Mouse (Mus musculus) midbrain, postnatal 0 days (tissue): ENCODE data around the gene Srsf1. TPM values are rescaled to one million over a fixed set of nuclear protein-coding genes. Genes with fewer than 3 reads are reported as not detected.

ENCODE experiments used
- ATAC-seq: fragments of 200-750 bp; cut with Nextera tagmentation; 2 replicates; pipeline ENCODE4 v1.8.0; 2017; ENCODE audit warnings: moderate number of reproducible peaks, mild to moderate bottlenecking, moderate TSS enrichment, moderate library complexity; ENCODE audit not compliant: low FRiP score
- DNase-seq: peaks from one replicate; pipeline ENCODE4 v3.0.0-alpha.2; 2015; ENCODE audit warnings: low spot score
- H3K27ac ChIP-seq: fragments of 300-500 bp; sonication (generic); 2 replicates; pipeline ENCODE4 v1.5.1; 2014; ENCODE audit warnings: low read depth, mild to moderate bottlenecking, low read length, mixed read lengths
- H3K27me3 ChIP-seq: fragments of 300-500 bp; sonication (generic); 2 replicates; pipeline ENCODE4 v1.6.1; 2014; ENCODE audit warnings: low read length, control low read depth, mixed read lengths; ENCODE audit not compliant: insufficient read depth
- H3K36me3 ChIP-seq: fragments of 300-500 bp; sonication (generic); 2 replicates; pipeline ENCODE4 v1.6.1; 2014; ENCODE audit warnings: low read length, control low read depth, mixed read lengths; ENCODE audit not compliant: insufficient read depth
- H3K4me1 ChIP-seq: fragments of 300-500 bp; sonication (generic); 2 replicates; pipeline ENCODE4 v1.6.1; 2014; ENCODE audit warnings: mild to moderate bottlenecking, control low read depth, antibody characterized with exemption, low read length, mixed read lengths; ENCODE audit not compliant: insufficient read depth
- H3K4me2 ChIP-seq: fragments of 300-500 bp; sonication (generic); 2 replicates; pipeline ENCODE4 v1.6.1; 2014; ENCODE audit warnings: low read depth, mild to moderate bottlenecking, low read length, mixed read lengths; ENCODE audit not compliant: poor library complexity, severe bottlenecking
- H3K4me3 ChIP-seq: fragments of 300-500 bp; sonication (generic); 2 replicates; pipeline ENCODE4 v1.5.1; 2014; ENCODE audit warnings: low read depth, mild to moderate bottlenecking, low read length, moderate library complexity
- H3K9ac ChIP-seq: fragments of 300-500 bp; sonication (generic); replicated peaks from 2 replicates; pipeline ENCODE4 v1.6.1; 2014; ENCODE audit warnings: mild to moderate bottlenecking, low read length, moderate library complexity, mixed read lengths; ENCODE audit not compliant: poor library complexity, severe bottlenecking
- H3K9me3 ChIP-seq: fragments of 300-500 bp; sonication (generic); 2 replicates; pipeline ENCODE4 v1.6.1; 2016; ENCODE audit warnings: low read length, control low read depth
- CTCF ChIP-seq: IDR thresholded peaks from 2 replicates; pipeline ENCODE4 v1.5.1; 2016; ENCODE audit warnings: antibody characterized with exemption, mild to moderate bottlenecking
- WGBS: fragments of 180-500 bp; shearing (Covaris S2); extraction: QIAGEN DNeasy Blood & Tissue Kit; methylation state at CpG from one replicate; pipeline ENCODE4 v1.1.7; 2014; 5-methylcytosine and 5-hydroxymethylcytosine counted together
- polyA plus RNA-seq: library from polyadenylated mRNA; unstranded; fragments of >200 nt; fragmentation: Nextera tagmentation; extraction: Ambion mirVana; gene quantifications from 2 replicates; pipeline ENCODE4 v1.2.1, GENCODE M21; 2015
- total RNA-seq: library from RNA; depleted of rRNA; stranded (reverse); fragments of >200 nt; gene quantifications from 2 replicates; pipeline ENCODE4 v1.2.3, GENCODE M21; 2014

Srsf1 gene
- total and polyA plus RNA-seq, 2 experiments from 2014 or later: 125 to 280 TPM

GRCm38 (mm10) chr11:88045878-88046277, 1.3 kb upstream of the Srsf1 start:
- no peak overlapping the region for H3K4me3 ChIP-seq
- no peak for TF ChIP-seq CTCF
- H3K9me3 ChIP-seq: no peaks in the 10 kb centered on the region
- DNase-seq: no peak
- no peak overlapping the region for H3K27ac ChIP-seq
- no peaks in the 10 kb centered on the region for H3K27me3 ChIP-seq
- no peaks in the 10 kb centered on the region for H3K36me3 ChIP-seq
- peak overlapping the region; percentile 50; the same call in 1 of the 2 replicates for H3K4me2 ChIP-seq
- no peak for ATAC-seq
- H3K4me1 ChIP-seq: 0 out of 2 replicates have a peak, but pooled peaks cover 6% of the 10 kb centered on the region
- 88% methylated on average over 4 of the region's 4 CpGs for WGBS
- no peak overlapping the region for H3K9ac ChIP-seq

- H3K4me1 ChIP-seq: 0 out of 2 replicates have a peak, but pooled peaks cover 6% of the 10 kb centered on the region
- ATAC-seq (no peak), DNase-seq (no peak)
- no peaks in the 10 kb centered on the region; the same call in 1 of the 2 replicates for H3K36me3 ChIP-seq
- H3K4me2 ChIP-seq: peak overlapping the region; percentile 50
- TF ChIP-seq CTCF: 0 out of 2 replicates have a peak, but pooled peaks have one; percentile 3
- H3K4me3 ChIP-seq: peak overlapping the region; percentile 95
- peak overlapping the region; percentile 97; the same call in 1 of the 2 replicates for H3K9ac ChIP-seq
- no peaks in the 10 kb centered on the region for H3K9me3 ChIP-seq
- H3K27me3 ChIP-seq: no peaks in the 10 kb centered on the region
- peak overlapping the region; percentile 99 for H3K27ac ChIP-seq
- WGBS: 57% methylated on average over 17 of the region's 17 CpGs
Observed at GRCm38 (mm10) chr11:88046323-88046937, 743 bp upstream of the Srsf1 start.

GRCm38 (mm10) chr11:88047871-88048531, 828 bp downstream of the Srsf1 start:
- Histone ChIP-seq H3K36me3 (no peaks in the 10 kb centered on the region; the same call in 1 of the 2 replicates), H3K9ac (peak overlapping the region; percentile 97), H3K27me3 (no peaks in the 10 kb centered on the region), H3K27ac (peak overlapping the region; percentile 99), H3K4me2 (peak overlapping the region; percentile 69), H3K9me3 (no peaks in the 10 kb centered on the region), H3K4me1 (0 out of 2 replicates have a peak, but pooled peaks cover 6% of the 10 kb centered on the region), H3K4me3 (peak overlapping the region; percentile 95)
- WGBS: under 1% methylated on average over 65 of the region's 76 CpGs
- no peak for TF ChIP-seq CTCF
- DNase-seq (peak; percentile 73), ATAC-seq (peak; percentile 86)

- DNase-seq (no peak), ATAC-seq (no peak)
- no peak overlapping the region for H3K27ac ChIP-seq
- no peak for TF ChIP-seq CTCF
- H3K9ac ChIP-seq: peak overlapping the region; percentile 97
- H3K27me3 ChIP-seq: no peaks in the 10 kb centered on the region
- peak overlapping the region; percentile 95 for H3K4me3 ChIP-seq
- no peaks in the 10 kb centered on the region; the same call in 1 of the 2 replicates for H3K36me3 ChIP-seq
- 14% methylated on average over 26 of the region's 26 CpGs for WGBS
- 0 out of 2 replicates have a peak, but pooled peaks cover 6% of the 10 kb centered on the region for H3K4me1 ChIP-seq
- H3K4me2 ChIP-seq: peak overlapping the region; percentile 69
- H3K9me3 ChIP-seq: no peaks in the 10 kb centered on the region
Observed at GRCm38 (mm10) chr11:88048961-88049670, 1.9 kb downstream of the Srsf1 start.

GRCm38 (mm10) chr11:88049732-88050131, 2.6 kb downstream of the Srsf1 start:
- H3K4me3 ChIP-seq: peak overlapping the region; percentile 95; the same call in 1 of the 2 replicates
- DNase-seq: no peak
- no peak overlapping the region for H3K27ac ChIP-seq
- no peak for TF ChIP-seq CTCF
- H3K4me2 ChIP-seq: peak overlapping the region; percentile 69
- no peaks in the 10 kb centered on the region for H3K9me3 ChIP-seq
- H3K9ac ChIP-seq: 0 out of 2 replicates have a peak overlapping the region, but pooled peaks have one; percentile 4
- no peaks in the 10 kb centered on the region; the same call in 1 of the 2 replicates for H3K36me3 ChIP-seq
- no peak for ATAC-seq
- 0 out of 2 replicates have a peak, but pooled peaks cover 6% of the 10 kb centered on the region for H3K4me1 ChIP-seq
- no peaks in the 10 kb centered on the region for H3K27me3 ChIP-seq
